14 mouse cellular contexts compared by ENCODE assay signal in genomic region chr3:88446471-88447123, GRCm38 (mm10). TPM values are rescaled to one million over a fixed set of nuclear protein-coding genes. Genes with fewer than 3 reads are reported as not detected.
DNase-seq lines count a peak whose midpoint lies in the region; ATAC-seq and TF ChIP-seq lines count a peak whose summit lies in the region.
"Had no signal": no experiment of that assay in that cellular context is flagged by ENCODE, and none has a peak within 500 bp of the region (broad histone marks: within the 10 kb centered on the region; RNA-seq: fewer than 3 reads in every experiment).

No protein-coding gene starts in this region.

- no peak for DNase-seq in CH12.LX (ENCODE audit: extremely low read depth)
- peak; percentile 66 for DNase-seq in brain, adult 2 months (ENCODE audit: low read depth, low spot score)
- DNase-seq in thymus, postnatal 36 days = no peak
- no peak for DNase-seq in layer of hippocampus, postnatal 14 days (ENCODE audit: low spot score in 2 of 2)
- DNase-seq: adrenal gland, postnatal 14 days; cerebellum, adult 11 months; lung, postnatal 10 days; thymus, postnatal 14 days had no signal

- peaks cover 50% of the 10 kb centered on the region for H3K4me1 ChIP-seq in intestine, embryonic 16.5 days (ENCODE audit: control insufficient read depth, insufficient read depth, low read length)
- peaks cover 32% of the 10 kb centered on the region for H3K4me1 ChIP-seq in intestine, embryonic 15.5 days (replicated peaks)
- peaks cover 5 to 22% of the 10 kb centered on the region in 2 experiments for H3K4me1 ChIP-seq in CH12.LX (ENCODE audit: control insufficient read depth in 1 of 2, insufficient read depth in 2 of 2)
- peaks cover 50% of the 10 kb centered on the region for H3K4me1 ChIP-seq in megakaryocyte, embryonic 14.5 days
- H3K4me1 ChIP-seq: hindbrain, embryonic 15.5 days had no signal

- no peak overlapping the region for H3K9ac ChIP-seq in intestine, embryonic 16.5 days (ENCODE audit: low read depth, low read length)
- no peak overlapping the region for H3K9ac ChIP-seq in intestine, embryonic 15.5 days
- 0 out of 2 replicates have a peak overlapping the region, but pooled peaks have one; percentile 4 for H3K9ac ChIP-seq in CH12.LX (ENCODE audit: insufficient read depth, low read depth)
- H3K9ac ChIP-seq: hindbrain, embryonic 15.5 days; limb, embryonic 12.5 days had no signal

- dilution Hi-C loops in CH12.LX (cut with MboI; ENCODE audit: extremely low pct_ligation_motif_present, extremely low pct_unique_long_range_greater_than_20kb, low sequenced_read_pairs) = no loop called here

- in situ Hi-C loops in CH12.LX (cut with MboI; ENCODE audit: low pct_ligation_motif_present, low pct_unique_long_range_greater_than_20kb, low sequenced_read_pairs) = no loop called here

- TF ChIP-seq EP300 in CH12.LX (IDR thresholded peaks at IDR 0.05; ENCODE audit: low read length) = no peak

- WGBS in intestine, embryonic 16.5 days = 53% methylated on average over 8 of the region's 8 CpGs
- WGBS in intestine, embryonic 15.5 days = 49% methylated on average over 8 of the region's 8 CpGs

- H3K27ac ChIP-seq in intestine, embryonic 16.5 days (ENCODE audit: low read length) = 0 out of 2 replicates have a peak overlapping the region, but pooled peaks have one; percentile 1
- H3K27ac ChIP-seq in intestine, embryonic 15.5 days = no peak overlapping the region
- H3K27ac ChIP-seq in CH12.LX (ENCODE audit: insufficient read depth, low read depth) = no peak overlapping the region
- H3K27ac ChIP-seq: hindbrain, embryonic 15.5 days; limb, embryonic 12.5 days had no signal

- H3K36me3 ChIP-seq in intestine, embryonic 16.5 days (ENCODE audit: control insufficient read depth, insufficient read depth, low read length) = no peaks in the 10 kb centered on the region
- no peaks in the 10 kb centered on the region for H3K36me3 ChIP-seq in intestine, embryonic 15.5 days
- H3K36me3 ChIP-seq in CH12.LX (replicated peaks in 1 of 2; ENCODE audit: control insufficient read depth in 1 of 2, insufficient read depth in 1 of 2, low read length in 1 of 2) = no peaks in the 10 kb centered on the region
- no peaks in the 10 kb centered on the region for H3K36me3 ChIP-seq in megakaryocyte, embryonic 14.5 days (replicated peaks; ENCODE audit: low read length)
- H3K36me3 ChIP-seq: limb, embryonic 12.5 days had no signal

- TF ChIP-seq POLR2A in CH12.LX (IDR thresholded peaks at IDR 0.05; ENCODE audit: low read depth, low read length) = no peak

- H3K4me2 ChIP-seq in intestine, embryonic 16.5 days (ENCODE audit: low read depth, low read length) = no peak overlapping the region
- H3K4me2 ChIP-seq in intestine, embryonic 15.5 days (replicated peaks) = no peak overlapping the region
- H3K4me2 ChIP-seq in CH12.LX (ENCODE audit: insufficient read depth, low read depth, poor library complexity, severe bottlenecking) = peak overlapping the region; percentile 58
- H3K4me2 ChIP-seq: hindbrain, embryonic 15.5 days; limb, embryonic 12.5 days had no signal

- H3K4me3 ChIP-seq in intestine, embryonic 16.5 days (ENCODE audit: low read length) = no peak overlapping the region
- H3K4me3 ChIP-seq in intestine, embryonic 15.5 days (replicated peaks) = no peak overlapping the region
- H3K4me3 ChIP-seq in CH12.LX (replicated peaks in 1 of 3; ENCODE audit: low read depth in 2 of 3, low read length in 2 of 3, poor library complexity in 1 of 3) = no peak overlapping the region
- peak overlapping the region; percentile 76 for H3K4me3 ChIP-seq in megakaryocyte, embryonic 14.5 days (replicated peaks)
- H3K4me3 ChIP-seq: hindbrain, embryonic 15.5 days; limb, embryonic 12.5 days had no signal

- H3K27me3 ChIP-seq in intestine, embryonic 16.5 days (replicated peaks; ENCODE audit: control insufficient read depth, insufficient read depth, low read length) = no peaks in the 10 kb centered on the region
- H3K27me3 ChIP-seq in intestine, embryonic 15.5 days (replicated peaks) = no peaks in the 10 kb centered on the region
- no peaks in the 10 kb centered on the region for H3K27me3 ChIP-seq in CH12.LX (replicated peaks)
- H3K27me3 ChIP-seq in megakaryocyte, embryonic 14.5 days (replicated peaks) = peaks cover 35% of the 10 kb centered on the region
- H3K27me3 ChIP-seq: hindbrain, embryonic 15.5 days had no signal

- no peak for TF ChIP-seq RAD21 in CH12.LX (IDR thresholded peaks at IDR 0.05; ENCODE audit: low read depth, low read length)

- no peaks in the 10 kb centered on the region for H3K9me3 ChIP-seq in intestine, embryonic 16.5 days (ENCODE audit: control insufficient read depth, low read length)
- H3K9me3 ChIP-seq in intestine, embryonic 15.5 days = no peaks in the 10 kb centered on the region
- H3K9me3 ChIP-seq in CH12.LX (replicated peaks; ENCODE audit: low read length) = no peaks in the 10 kb centered on the region
- no peaks in the 10 kb centered on the region for H3K9me3 ChIP-seq in megakaryocyte, embryonic 14.5 days
- H3K9me3 ChIP-seq: hindbrain, embryonic 15.5 days; limb, embryonic 12.5 days had no signal

- TF ChIP-seq CTCF in CH12.LX (conservative IDR thresholded peaks at IDR 0.05 in 1 of 2, IDR thresholded peaks at IDR 0.05 in 1 of 2; ENCODE audit: low read depth in 2 of 2, low read length in 2 of 2) = no peak

- no peak for ATAC-seq in intestine, embryonic 16.5 days
- no peak for ATAC-seq in intestine, embryonic 15.5 days
- ATAC-seq: forebrain, embryonic 16.5 days had no signal

- no peaks in the 10 kb centered on the region for H3K79me2 ChIP-seq in CH12.LX (replicated peaks; ENCODE audit: control insufficient read depth, extremely low read depth, insufficient read depth, poor library complexity, severe bottlenecking)

TF ChIP-seq in CH12.LX, 34 proteins besides CTCF, POLR2A, EP300 and RAD21 (continues in another document):
- TF ChIP-seq POLR2AphosphoS2 (IDR thresholded peaks at IDR 0.05; ENCODE audit: low read depth, low read length) (no peak), MYC (IDR thresholded peaks at IDR 0.05; ENCODE audit: low read depth, low read length) (no peak), TCF12 (IDR thresholded peaks at IDR 0.05; ENCODE audit: low read depth, low read length) (no peak), GABPA (IDR thresholded peaks at IDR 0.05; ENCODE audit: insufficient replicate concordance, low read depth, low read length) (no peak), MXI1 (IDR thresholded peaks at IDR 0.05; ENCODE audit: low read depth, low read length) (no peak), USF1 (IDR thresholded peaks at IDR 0.05; ENCODE audit: low read depth, low read length) (no peak), SIN3A (IDR thresholded peaks at IDR 0.05; ENCODE audit: low read length) (peak; percentile 28; the same call in 1 of the 2 replicates), TBP (conservative IDR thresholded peaks at IDR 0.05; ENCODE audit: low read depth, low read length) (no peak), MEF2A (IDR thresholded peaks at IDR 0.05; ENCODE audit: borderline replicate concordance, low read depth, low read length) (peak; percentile 57; the same call in 1 of the 2 replicates), RCOR1 (conservative IDR thresholded peaks at IDR 0.05; ENCODE audit: low read depth, low read length) (no peak), ZMIZ1 (IDR thresholded peaks at IDR 0.05; ENCODE audit: low read depth, low read length) (no peak), MAFK (IDR thresholded peaks at IDR 0.05; ENCODE audit: insufficient replicate concordance, low read length) (no peak), IRF4 (IDR thresholded peaks at IDR 0.05; ENCODE audit: low read depth, low read length) (0 out of 2 replicates have a peak, but pooled peaks have one; percentile 14), PAX5 (IDR thresholded peaks at IDR 0.05; ENCODE audit: low read length) (no peak), ETS1 (conservative IDR thresholded peaks at IDR 0.05; ENCODE audit: low read depth, low read length) (no peak), E2F4 (IDR thresholded peaks at IDR 0.05; ENCODE audit: insufficient replicate concordance, low read depth, low read length) (no peak), BHLHE40 (IDR thresholded peaks at IDR 0.05; ENCODE audit: low read depth, low read length) (no peak), ELF1 (IDR thresholded peaks at IDR 0.05; ENCODE audit: low read depth, low read length) (no peak), UBTF (IDR thresholded peaks at IDR 0.05; ENCODE audit: low read depth, low read length) (no peak), ZKSCAN1 (IDR thresholded peaks at IDR 0.05; ENCODE audit: borderline replicate concordance, low read depth, low read length) (no peak), ZNF384 (IDR thresholded peaks at IDR 0.05; ENCODE audit: low read depth, low read length) (no peak), JUN (IDR thresholded peaks at IDR 0.05; ENCODE audit: insufficient read depth, low read depth, low read length) (no peak)

RNA-seq across cellular contexts. Expression of gene Sema4a, which starts 14.4 kb away (rescaled TPM):
- polyA plus RNA-seq in intestine, embryonic 16.5 days (2015; fragmentation: Nextera tagmentation; extraction: Ambion mirVana) = 60.9 and 71.1 TPM in 2 replicates
- 30.9 and 39.2 TPM in 2 replicates for polyA plus RNA-seq in intestine, embryonic 15.5 days (2015; fragmentation: Nextera tagmentation; extraction: Ambion mirVana)
- total RNA-seq in CH12.LX (2012; rRNA removed) = 4.5 and 4.7 TPM in 2 replicates
- total RNA-seq in CH12.LX (2014; rRNA removed) = 2.3 and 3.5 TPM in 2 replicates
- 7.1 and 7.9 TPM in 2 replicates for polyA plus RNA-seq in CH12.LX (2012; ENCODE audit: insufficient read length, low read depth)
- polyA plus RNA-seq in megakaryocyte, embryonic 14.5 days (2012; ENCODE audit: insufficient read depth, low replicate concordance) = 8.4 and 26.0 TPM in 2 replicates
- total RNA-seq in layer of hippocampus, postnatal 14 days (2021) = 10 to 100 TPM; 33.1 to 38.1 TPM

RNA-seq across cellular contexts. Expression of gene Slc25a44, which starts 21.7 kb away (rescaled TPM):
- 20.4 and 21.8 TPM in 2 replicates for polyA plus RNA-seq in intestine, embryonic 16.5 days (2015; fragmentation: Nextera tagmentation; extraction: Ambion mirVana)
- polyA plus RNA-seq in intestine, embryonic 15.5 days (2015; fragmentation: Nextera tagmentation; extraction: Ambion mirVana) = 17.2 and 17.3 TPM in 2 replicates
- total RNA-seq in CH12.LX (2012; rRNA removed) (8.9 and 11.5 TPM in 2 replicates), CH12.LX (2014; rRNA removed) (12.9 and 13.2 TPM in 2 replicates)
- polyA plus RNA-seq in CH12.LX (2012; ENCODE audit: insufficient read length, low read depth) = 15.9 and 17.5 TPM in 2 replicates
- 6.7 and 7.2 TPM in 2 replicates for polyA plus RNA-seq in megakaryocyte, embryonic 14.5 days (2012; ENCODE audit: insufficient read depth, low replicate concordance)
- total RNA-seq in layer of hippocampus, postnatal 14 days (2021) = 10 to 100 TPM; 68.6 to 70.3 TPM

RNA-seq across cellular contexts. Expression of gene Pmf1, which starts 36.5 kb away (rescaled TPM):
- 112 and 129 TPM in 2 replicates for polyA plus RNA-seq in intestine, embryonic 16.5 days (2015; fragmentation: Nextera tagmentation; extraction: Ambion mirVana)
- 127 and 128 TPM in 2 replicates for polyA plus RNA-seq in intestine, embryonic 15.5 days (2015; fragmentation: Nextera tagmentation; extraction: Ambion mirVana)
- 99.1 and 99.9 TPM in 2 replicates for total RNA-seq in CH12.LX (2012; rRNA removed)
- 102 and 104 TPM in 2 replicates for total RNA-seq in CH12.LX (2014; rRNA removed)
- 135 and 144 TPM in 2 replicates for polyA plus RNA-seq in CH12.LX (2012; ENCODE audit: insufficient read length, low read depth)
- 73.6 and 114 TPM in 2 replicates for polyA plus RNA-seq in megakaryocyte, embryonic 14.5 days (2012; ENCODE audit: insufficient read depth, low replicate concordance)
- 1 to 10 TPM; 6.9 to 9.9 TPM for total RNA-seq in layer of hippocampus, postnatal 14 days (2021)
